Mouse (Mus musculus): ENCODE results near the gene Snapc5.

Snapc5 gene

GRCm38 (mm10) chr9:64199897-64200296, 20.8 kb downstream of the Snapc5 start:
- no peak for DNase-seq (ENCODE audit: low spot score)

GRCm38 (mm10) chr9:64202331-64202730, 23.3 kb downstream of the Snapc5 start:
- no peak for DNase-seq (ENCODE audit: low spot score)

GRCm38 (mm10) chr9:64202866-64203265, 23.8 kb downstream of the Snapc5 start:
- DNase-seq (ENCODE audit: low spot score) = no peak

- no peak for DNase-seq (ENCODE audit: low spot score)
Observed at GRCm38 (mm10) chr9:64207509-64208084, 28.5 kb downstream of the Snapc5 start.

- DNase-seq (ENCODE audit: low spot score) = no peak
Observed at GRCm38 (mm10) chr9:64214452-64214851, 35.4 kb downstream of the Snapc5 start.

GRCm38 (mm10) chr9:64216090-64216489, 37.0 kb downstream of the Snapc5 start:
- DNase-seq (ENCODE audit: low spot score) = no peak

- no peak for DNase-seq (ENCODE audit: low spot score)
Observed at GRCm38 (mm10) chr9:64216641-64217040, 37.6 kb downstream of the Snapc5 start.

- DNase-seq (ENCODE audit: low spot score) = no peak
Observed at GRCm38 (mm10) chr9:64217887-64218286, 38.8 kb downstream of the Snapc5 start.

- DNase-seq (ENCODE audit: low spot score) = no peak
Observed at GRCm38 (mm10) chr9:64219305-64219704, 40.2 kb downstream of the Snapc5 start.

GRCm38 (mm10) chr9:64219772-64220420, 40.8 kb downstream of the Snapc5 start:
- DNase-seq (ENCODE audit: low spot score) = no peak

GRCm38 (mm10) chr9:64220603-64221002, 41.5 kb downstream of the Snapc5 start:
- DNase-seq (ENCODE audit: low spot score) = no peak

- DNase-seq (ENCODE audit: low spot score) = no peak
Observed at GRCm38 (mm10) chr9:64221480-64221879, 42.4 kb downstream of the Snapc5 start.

GRCm38 (mm10) chr9:64222098-64222497, 43.0 kb downstream of the Snapc5 start:
- no peak for DNase-seq (ENCODE audit: low spot score)

GRCm38 (mm10) chr9:64225805-64226204, 46.7 kb downstream of the Snapc5 start:
- DNase-seq (ENCODE audit: low spot score) = no peak

GRCm38 (mm10) chr9:64227736-64228135, 48.7 kb downstream of the Snapc5 start:
- DNase-seq (ENCODE audit: low spot score) = no peak

- no peak for DNase-seq (ENCODE audit: low spot score)
Observed at GRCm38 (mm10) chr9:64228972-64229371, 49.9 kb downstream of the Snapc5 start.

GRCm38 (mm10) chr9:64231171-64231570, 52.1 kb downstream of the Snapc5 start:
- no peak for DNase-seq (ENCODE audit: low spot score)

- DNase-seq (ENCODE audit: low spot score) = no peak
Observed at GRCm38 (mm10) chr9:64231674-64232073, 52.6 kb downstream of the Snapc5 start.

- DNase-seq (ENCODE audit: low spot score) = peak; percentile 48
Observed at GRCm38 (mm10) chr9:64232257-64232957, 53.3 kb downstream of the Snapc5 start.

Measured in embryo, embryonic 10.5 days (tissue).